Mouse (Mus musculus) left cerebral cortex, postnatal 36 days (tissue): ENCODE measurements at regions not wholly inside any gene's neighbourhood (a gene's known extent, or its start where the extent isn't known, plus 50 kb on each side); places are given as distances from the start of the nearest gene placed in this dataset.

Source experiments
- DNase-seq, 2 experiments: peaks; one replicate each; pipeline ENCODE4 v3.0.0; 2021 to 2022; ENCODE audit warnings: low spot score in 2 of 2, mixed read lengths in 1 of 2
- intact Hi-C: fragments of 180-260 bp; cut with DNase I; formaldehyde crosslinking; loops from one replicate; pipeline ENCODE4 v1.15.1; 2025

GRCm38 (mm10) chr19:21337201-21337600 lies 65.1 kb downstream of the Zfand5 start:
- intact Hi-C loops: no loop called here
- no peak for DNase-seq

GRCm38 (mm10) chr19:21340563-21340962 lies 68.5 kb downstream of the Zfand5 start:
- intact Hi-C loops: no loop called here
- DNase-seq: peak; percentile 13 to 16
